Mouse (Mus musculus): ENCODE data around the gene Ccr3.
A peak's percentile ranks its signal among the peaks of the same experiment; 100 is the strongest.
"Not testable (repeated sequence)": the region's sequence is repeated elsewhere in the genome, so short reads cannot be mapped to it uniquely, and the experiment has no call there.

The Ccr3 gene

GRCm38 (mm10) chr9:124021672-124022071, at the start of gene Ccr3:
Gene Ccr3, plus strand, starts transcription at chr9:124021972.
- ATAC-seq (ENCODE audit: low TSS enrichment): no peak

GRCm38 (mm10) chr9:123975630-123976029, 46.1 kb upstream of the Ccr3 start:
- ATAC-seq (ENCODE audit: low TSS enrichment): no peak

GRCm38 (mm10) chr9:123976876-123977663, 44.7 kb upstream of the Ccr3 start:
- ATAC-seq (ENCODE audit: low TSS enrichment): no peak

- no peak for ATAC-seq (ENCODE audit: low TSS enrichment)
Measured at GRCm38 (mm10) chr9:123978308-123978707, 43.5 kb upstream of the Ccr3 start, which contains the start of gene Ccr1l1. Gene Ccr1l1, minus strand, starts transcription at chr9:123978408.

GRCm38 (mm10) chr9:123980858-123981475, 40.8 kb upstream of the Ccr3 start:
- ATAC-seq (ENCODE audit: low TSS enrichment): not testable (repeated sequence)

- no peak for ATAC-seq (ENCODE audit: low TSS enrichment)
Measured at GRCm38 (mm10) chr9:123981909-123982308, 39.9 kb upstream of the Ccr3 start.

- ATAC-seq (ENCODE audit: low TSS enrichment): no peak
Measured at GRCm38 (mm10) chr9:123982720-123983119, 39.1 kb upstream of the Ccr3 start.

GRCm38 (mm10) chr9:123984943-123985342, 36.8 kb upstream of the Ccr3 start:
- ATAC-seq (ENCODE audit: low TSS enrichment): no peak

GRCm38 (mm10) chr9:123986217-123986616, 35.6 kb upstream of the Ccr3 start:
- peak; percentile 77 for ATAC-seq (ENCODE audit: low TSS enrichment)

GRCm38 (mm10) chr9:123989671-123990070, 32.1 kb upstream of the Ccr3 start:
- ATAC-seq (ENCODE audit: low TSS enrichment): no peak

GRCm38 (mm10) chr9:123991312-123991906, 30.4 kb upstream of the Ccr3 start:
- peak; percentile 100 for ATAC-seq (ENCODE audit: low TSS enrichment)

GRCm38 (mm10) chr9:123997719-123998118, 24.1 kb upstream of the Ccr3 start:
- ATAC-seq (ENCODE audit: low TSS enrichment): no peak

GRCm38 (mm10) chr9:123999784-124000183, 22.0 kb upstream of the Ccr3 start:
- no peak for ATAC-seq (ENCODE audit: low TSS enrichment)

GRCm38 (mm10) chr9:124012691-124013090, 9.1 kb upstream of the Ccr3 start:
- no peak for ATAC-seq (ENCODE audit: low TSS enrichment)

- no peak for ATAC-seq (ENCODE audit: low TSS enrichment)
Measured at GRCm38 (mm10) chr9:124013270-124013669, 8.5 kb upstream of the Ccr3 start.

- ATAC-seq (ENCODE audit: low TSS enrichment): no peak
Measured at GRCm38 (mm10) chr9:124014985-124015652, 6.7 kb upstream of the Ccr3 start.

- ATAC-seq (ENCODE audit: low TSS enrichment): no peak
Measured at GRCm38 (mm10) chr9:124016048-124016447, 5.7 kb upstream of the Ccr3 start.

GRCm38 (mm10) chr9:124019887-124020286, 1.9 kb upstream of the Ccr3 start:
- ATAC-seq (ENCODE audit: low TSS enrichment): no peak

GRCm38 (mm10) chr9:124033345-124033744, 11.6 kb downstream of the Ccr3 start:
- no peak for ATAC-seq (ENCODE audit: low TSS enrichment)

- no peak for ATAC-seq (ENCODE audit: low TSS enrichment)
Measured at GRCm38 (mm10) chr9:124037707-124038106, 15.9 kb downstream of the Ccr3 start.

- ATAC-seq (ENCODE audit: low TSS enrichment): no peak
Measured at GRCm38 (mm10) chr9:124038158-124038582, 16.4 kb downstream of the Ccr3 start.

- no peak for ATAC-seq (ENCODE audit: low TSS enrichment)
Measured at GRCm38 (mm10) chr9:124038949-124039348, 17.2 kb downstream of the Ccr3 start.
